Mouse (Mus musculus): Measurements from ENCODE around the gene Ptpre. TPM values are rescaled to one million over a fixed set of nuclear protein-coding genes. Genes with fewer than 3 reads are reported as not detected.
A peak's percentile ranks its signal among the peaks of the same experiment; 100 is the strongest.

Gene Ptpre
- total and polyA plus RNA-seq, 2 experiments: 0.75 to 1.1 TPM

- no peak for DNase-seq (ENCODE audit: extremely low read depth, low read depth, low spot score)
- H3K9ac ChIP-seq (ENCODE audit: low read depth, low read length): peak overlapping the region; percentile 78
- H3K27ac ChIP-seq (replicated peaks; ENCODE audit: insufficient read depth, low read depth, low read length): no peak overlapping the region
These were observed 864 bp downstream of the Ptpre start for GRCm38 (mm10) chr7:135537948-135538741.

GRCm38 (mm10) chr7:135539429-135539828 lies 2.1 kb downstream of the Ptpre start:
- 64% methylated on average over 2 of the region's 2 CpGs for WGBS
- no peak for DNase-seq (ENCODE audit: extremely low read depth, low read depth, low spot score)
- no peak for TF ChIP-seq CTCF (IDR thresholded peaks at IDR 0.05; ENCODE audit: low read depth, low read length)
- TF ChIP-seq POLR2A (IDR thresholded peaks at IDR 0.05; ENCODE audit: extremely low read depth, insufficient read depth, low read length): no peak
- 0 out of 2 replicates have a peak, but pooled peaks cover 4% of the 10 kb centered on the region for H3K4me1 ChIP-seq (ENCODE audit: control insufficient read depth, insufficient read depth, low read length)
- H3K9ac ChIP-seq (ENCODE audit: low read depth, low read length): no peak overlapping the region
- H3K27me3 ChIP-seq (ENCODE audit: control insufficient read depth, insufficient read depth, low read length): 0 out of 2 replicates have a peak, but pooled peaks cover 5% of the 10 kb centered on the region
- no peaks in the 10 kb centered on the region for H3K79me2 ChIP-seq (ENCODE audit: control insufficient read depth, insufficient read depth, low read length)
- no peak overlapping the region for H3K27ac ChIP-seq (replicated peaks; ENCODE audit: insufficient read depth, low read depth, low read length)
- no peaks in the 10 kb centered on the region for H3K36me3 ChIP-seq (ENCODE audit: control insufficient read depth, insufficient read depth, low read length)
- H3K4me3 ChIP-seq (ENCODE audit: insufficient read depth, low read depth, low read length): no peak overlapping the region

More at GRCm38 (mm10) chr7:135537948-135538741, 864 bp downstream of the Ptpre start:
- no peaks in the 10 kb centered on the region for H3K79me2 ChIP-seq (ENCODE audit: control insufficient read depth, insufficient read depth, low read length)
- 3% methylated on average over 71 of the region's 71 CpGs for WGBS
- 0 out of 2 replicates have a peak, but pooled peaks cover 4% of the 10 kb centered on the region for H3K4me1 ChIP-seq (ENCODE audit: control insufficient read depth, insufficient read depth, low read length)
- H3K4me3 ChIP-seq (ENCODE audit: insufficient read depth, low read depth, low read length): peak overlapping the region; percentile 54
- H3K36me3 ChIP-seq (ENCODE audit: control insufficient read depth, insufficient read depth, low read length): no peaks in the 10 kb centered on the region
- H3K27me3 ChIP-seq (ENCODE audit: control insufficient read depth, insufficient read depth, low read length): 0 out of 2 replicates have a peak, but pooled peaks cover 5% of the 10 kb centered on the region
- TF ChIP-seq POLR2A (IDR thresholded peaks at IDR 0.05; ENCODE audit: extremely low read depth, insufficient read depth, low read length) (no peak), CTCF (IDR thresholded peaks at IDR 0.05; ENCODE audit: low read depth, low read length) (no peak)

- WGBS: 84% methylated on average over 3 of the region's 3 CpGs
- DNase-seq (ENCODE audit: extremely low read depth, low read depth, low spot score): no peak
These were observed 5.0 kb downstream of the Ptpre start for GRCm38 (mm10) chr7:135542235-135542634.

GRCm38 (mm10) chr7:135543033-135543432 lies 5.8 kb downstream of the Ptpre start:
- no peak overlapping the region for H3K9ac ChIP-seq (ENCODE audit: low read depth, low read length)
- no peaks in the 10 kb centered on the region for H3K79me2 ChIP-seq (ENCODE audit: control insufficient read depth, insufficient read depth, low read length)
- H3K27me3 ChIP-seq (ENCODE audit: control insufficient read depth, insufficient read depth, low read length): 0 out of 2 replicates have a peak, but pooled peaks cover 2% of the 10 kb centered on the region
- 0 out of 2 replicates have a peak, but pooled peaks cover 3% of the 10 kb centered on the region for H3K4me1 ChIP-seq (ENCODE audit: control insufficient read depth, insufficient read depth, low read length)
- no peak overlapping the region for H3K27ac ChIP-seq (replicated peaks; ENCODE audit: insufficient read depth, low read depth, low read length)
- TF ChIP-seq POLR2A (IDR thresholded peaks at IDR 0.05; ENCODE audit: extremely low read depth, insufficient read depth, low read length): no peak
- TF ChIP-seq CTCF (IDR thresholded peaks at IDR 0.05; ENCODE audit: low read depth, low read length): no peak
- H3K36me3 ChIP-seq (ENCODE audit: control insufficient read depth, insufficient read depth, low read length): no peaks in the 10 kb centered on the region
- WGBS: 77% methylated on average over 3 of the region's 3 CpGs
- no peak overlapping the region for H3K4me3 ChIP-seq (ENCODE audit: insufficient read depth, low read depth, low read length)
- no peak for DNase-seq (ENCODE audit: extremely low read depth, low read depth, low spot score)

More at GRCm38 (mm10) chr7:135542235-135542634, 5.0 kb downstream of the Ptpre start:
- TF ChIP-seq POLR2A (IDR thresholded peaks at IDR 0.05; ENCODE audit: extremely low read depth, insufficient read depth, low read length) (no peak), CTCF (IDR thresholded peaks at IDR 0.05; ENCODE audit: low read depth, low read length) (no peak)
- Histone ChIP-seq H3K9ac (ENCODE audit: low read depth, low read length) (no peak overlapping the region), H3K36me3 (ENCODE audit: control insufficient read depth, insufficient read depth, low read length) (no peaks in the 10 kb centered on the region), H3K79me2 (ENCODE audit: control insufficient read depth, insufficient read depth, low read length) (no peaks in the 10 kb centered on the region), H3K27ac (replicated peaks; ENCODE audit: insufficient read depth, low read depth, low read length) (no peak overlapping the region), H3K27me3 (ENCODE audit: control insufficient read depth, insufficient read depth, low read length) (0 out of 2 replicates have a peak, but pooled peaks cover 5% of the 10 kb centered on the region), H3K4me1 (ENCODE audit: control insufficient read depth, insufficient read depth, low read length) (0 out of 2 replicates have a peak, but pooled peaks cover 4% of the 10 kb centered on the region), H3K4me3 (ENCODE audit: insufficient read depth, low read depth, low read length) (no peak overlapping the region)

GRCm38 (mm10) chr7:135544321-135544720 lies 7.0 kb downstream of the Ptpre start:
- 89% methylated on average over 6 of the region's 6 CpGs for WGBS
- Histone ChIP-seq H3K27me3 (ENCODE audit: control insufficient read depth, insufficient read depth, low read length) (no peaks in the 10 kb centered on the region), H3K4me1 (ENCODE audit: control insufficient read depth, insufficient read depth, low read length) (no peaks in the 10 kb centered on the region), H3K4me3 (ENCODE audit: insufficient read depth, low read depth, low read length) (no peak overlapping the region), H3K79me2 (ENCODE audit: control insufficient read depth, insufficient read depth, low read length) (no peaks in the 10 kb centered on the region), H3K9ac (ENCODE audit: low read depth, low read length) (no peak overlapping the region), H3K36me3 (ENCODE audit: control insufficient read depth, insufficient read depth, low read length) (no peaks in the 10 kb centered on the region), H3K27ac (replicated peaks; ENCODE audit: insufficient read depth, low read depth, low read length) (no peak overlapping the region)
- no peak for TF ChIP-seq CTCF (IDR thresholded peaks at IDR 0.05; ENCODE audit: low read depth, low read length)
- no peak for TF ChIP-seq POLR2A (IDR thresholded peaks at IDR 0.05; ENCODE audit: extremely low read depth, insufficient read depth, low read length)
- no peak for DNase-seq (ENCODE audit: extremely low read depth, low read depth, low spot score)

GRCm38 (mm10) chr7:135545957-135546356 lies 8.7 kb downstream of the Ptpre start:
- no peak overlapping the region for H3K27ac ChIP-seq (replicated peaks; ENCODE audit: insufficient read depth, low read depth, low read length)
- no peak overlapping the region for H3K9ac ChIP-seq (ENCODE audit: low read depth, low read length)
- H3K79me2 ChIP-seq (ENCODE audit: control insufficient read depth, insufficient read depth, low read length): no peaks in the 10 kb centered on the region
- H3K4me3 ChIP-seq (ENCODE audit: insufficient read depth, low read depth, low read length): no peak overlapping the region
- 42% methylated on average over 7 of the region's 7 CpGs for WGBS
- no peak for TF ChIP-seq POLR2A (IDR thresholded peaks at IDR 0.05; ENCODE audit: extremely low read depth, insufficient read depth, low read length)
- no peak for TF ChIP-seq CTCF (IDR thresholded peaks at IDR 0.05; ENCODE audit: low read depth, low read length)
- H3K27me3 ChIP-seq (ENCODE audit: control insufficient read depth, insufficient read depth, low read length): no peaks in the 10 kb centered on the region
- DNase-seq (ENCODE audit: extremely low read depth, low read depth, low spot score): no peak
- no peaks in the 10 kb centered on the region for H3K4me1 ChIP-seq (ENCODE audit: control insufficient read depth, insufficient read depth, low read length)
- no peaks in the 10 kb centered on the region for H3K36me3 ChIP-seq (ENCODE audit: control insufficient read depth, insufficient read depth, low read length)

Measured in liver, adult 2 months (tissue).